Mouse (Mus musculus): ENCODE data around the gene Ypel2.
A peak's percentile ranks its signal among the peaks of the same experiment; 100 is the strongest.

Ypel2 gene

DNA sequence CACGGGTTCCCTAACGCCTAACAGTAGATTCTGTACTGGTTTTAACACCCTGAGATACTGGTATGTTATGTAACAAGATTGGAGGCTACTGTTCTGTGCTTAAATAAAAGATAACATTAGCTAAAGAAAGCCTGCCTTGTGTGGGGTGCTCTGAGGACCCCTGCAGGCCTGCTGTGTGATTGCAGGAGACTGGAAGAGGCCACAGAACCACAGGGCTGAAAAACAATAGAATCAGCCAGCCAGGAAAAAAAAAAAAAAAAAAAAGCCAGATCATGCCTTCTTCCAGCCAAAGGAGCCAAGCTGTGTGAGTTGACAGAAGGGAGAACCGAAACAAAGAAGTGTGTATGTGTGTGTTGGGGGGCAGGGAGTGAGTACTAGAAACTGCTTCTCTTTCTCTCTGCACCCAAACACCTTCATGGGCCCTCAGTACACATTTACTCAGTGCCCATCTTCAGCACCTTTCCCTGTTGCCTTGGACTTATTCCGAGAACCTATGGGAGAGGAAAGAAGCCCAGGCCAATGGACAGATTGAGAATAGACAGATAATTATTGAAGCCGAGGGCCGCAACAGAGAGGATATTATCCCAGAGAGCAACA lies 2.2 kb upstream of the Ypel2 start:
- DNase-seq (ENCODE audit: low spot score in 2 of 2), result peak; percentile 11 to 50

DNA sequence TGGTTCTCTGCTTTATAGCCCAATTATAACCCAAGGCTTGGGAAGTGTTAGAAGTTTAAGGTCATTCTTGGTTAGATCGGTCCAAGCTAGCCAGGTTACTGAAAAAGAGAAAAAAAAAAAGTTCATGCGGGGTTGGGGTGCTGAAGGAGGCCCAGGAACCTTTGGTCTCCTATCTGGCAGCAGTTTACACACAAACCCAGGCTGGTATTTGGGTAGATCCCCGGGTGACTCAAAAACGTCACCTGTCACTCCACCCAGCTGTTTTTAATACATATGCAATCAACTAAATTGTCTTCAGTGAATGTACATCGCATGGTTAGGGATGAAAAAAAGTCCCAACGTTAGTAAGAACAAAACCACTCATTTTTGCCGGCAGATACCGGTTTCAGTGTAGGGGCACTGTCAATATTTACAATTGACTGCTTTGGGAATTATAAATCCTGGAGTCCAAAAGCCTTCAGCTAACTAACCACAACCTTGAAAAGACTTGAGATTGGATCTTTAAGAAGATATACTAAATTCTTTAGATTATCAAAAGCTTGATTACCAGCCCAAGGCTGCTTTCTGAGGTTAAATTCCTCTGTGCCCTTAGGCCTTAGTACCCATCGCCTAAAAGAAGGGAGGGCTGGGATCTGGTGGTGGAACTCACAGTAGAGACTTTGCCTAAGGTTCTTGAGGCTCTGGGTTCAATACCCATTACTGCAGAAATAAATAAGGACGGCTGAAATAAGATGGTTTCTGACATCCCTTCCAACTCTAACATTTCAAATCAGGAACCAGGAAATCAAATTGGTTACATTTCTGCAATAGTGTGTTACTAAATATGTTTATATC lies 1.5 kb upstream of the Ypel2 start:
- no peak for DNase-seq (ENCODE audit: low spot score in 2 of 2)

- DNase-seq (ENCODE audit: low spot score in 2 of 2), result no peak
These were observed 823 bp upstream of the Ypel2 start for GRCm38 (mm10) chr11:86994330-86994729.

- no peak for DNase-seq (ENCODE audit: low spot score in 2 of 2)
These were observed 982 bp downstream of the Ypel2 start for GRCm38 (mm10) chr11:86992461-86992988.

GRCm38 (mm10) chr11:86991241-86991640 lies 2.3 kb downstream of the Ypel2 start:
- DNase-seq (ENCODE audit: low spot score in 2 of 2), result no peak

DNA sequence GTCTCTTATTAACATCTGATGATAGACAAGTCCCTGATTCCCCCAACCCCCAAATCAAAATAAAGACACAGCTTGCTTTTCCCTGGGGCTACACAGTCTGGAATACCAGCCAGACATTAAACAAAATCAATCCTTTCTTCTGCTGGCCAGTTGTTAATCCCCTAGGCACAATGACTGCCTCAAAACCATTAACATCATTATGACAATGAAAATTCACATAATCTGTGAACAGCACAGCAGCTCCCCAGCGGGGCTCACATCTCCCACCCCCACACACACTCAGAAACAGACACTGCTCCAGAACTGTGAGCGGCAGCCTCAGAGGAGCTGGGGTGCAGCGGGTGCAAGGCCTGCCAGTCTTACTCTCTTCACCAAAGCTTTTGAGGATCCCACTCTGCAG lies 3.2 kb downstream of the Ypel2 start:
- DNase-seq (ENCODE audit: low spot score in 2 of 2), result no peak

- no peak for DNase-seq (ENCODE audit: low spot score in 2 of 2)
These were observed 8.5 kb downstream of the Ypel2 start for GRCm38 (mm10) chr11:86984990-86985389.

GRCm38 (mm10) chr11:86983056-86983455 lies 10.5 kb downstream of the Ypel2 start:
- no peak for DNase-seq (ENCODE audit: low spot score in 2 of 2)

- DNase-seq (ENCODE audit: low spot score in 2 of 2), result no peak
These were observed 12.2 kb downstream of the Ypel2 start for GRCm38 (mm10) chr11:86981229-86981791.

DNA sequence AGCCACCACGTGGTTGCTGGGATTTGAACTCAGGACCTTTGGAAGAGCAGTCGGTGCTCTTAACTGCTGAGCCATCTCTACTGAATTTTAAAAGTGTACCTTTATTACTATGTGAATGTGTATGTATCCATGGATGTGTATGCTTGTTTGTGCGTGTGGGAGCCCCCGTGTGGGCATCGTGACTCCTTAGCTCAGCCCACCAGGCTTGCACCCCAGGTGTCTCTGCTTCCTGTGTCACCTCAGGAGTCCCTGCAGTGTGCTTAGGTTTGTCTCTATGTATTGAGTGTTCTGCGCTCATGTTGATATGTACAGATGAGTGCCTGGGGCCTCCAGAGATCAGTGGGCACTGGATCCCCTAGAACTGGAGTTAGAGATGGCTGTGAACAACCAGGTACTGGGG lies 13.0 kb downstream of the Ypel2 start:
- no peak for DNase-seq (ENCODE audit: low spot score in 2 of 2)

- DNase-seq (ENCODE audit: low spot score in 2 of 2), result no peak
These were observed 13.7 kb downstream of the Ypel2 start for GRCm38 (mm10) chr11:86979799-86980198.

- DNase-seq (ENCODE audit: low spot score in 2 of 2), result no peak
These were observed 16.3 kb downstream of the Ypel2 start for GRCm38 (mm10) chr11:86977242-86977641.

DNA sequence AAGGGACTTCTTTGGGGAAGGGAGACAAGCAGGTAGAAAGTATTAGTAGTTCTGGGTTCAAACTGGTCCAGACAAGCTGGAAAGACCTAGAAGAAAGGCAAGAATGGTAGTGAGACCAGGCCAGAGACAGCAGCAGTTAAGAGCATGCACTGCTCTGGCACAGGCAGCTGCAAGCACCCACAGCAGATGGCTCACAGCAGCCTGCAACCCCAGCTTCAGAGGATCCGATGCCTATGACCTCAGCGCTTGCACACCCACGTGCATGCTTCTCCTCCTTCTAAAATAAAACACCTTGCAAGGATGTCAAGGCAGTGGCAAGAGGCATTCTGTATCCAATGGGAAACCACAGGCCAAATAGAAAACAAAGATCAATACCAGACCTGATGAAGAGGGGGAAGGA lies 19.1 kb downstream of the Ypel2 start:
- no peak for DNase-seq (ENCODE audit: low spot score in 2 of 2)

GRCm38 (mm10) chr11:86973255-86973654 lies 20.3 kb downstream of the Ypel2 start:
- no peak for DNase-seq (ENCODE audit: low spot score in 2 of 2)

GRCm38 (mm10) chr11:86971057-86971753 lies 22.3 kb downstream of the Ypel2 start:
- DNase-seq (ENCODE audit: low spot score in 2 of 2), result no peak

- DNase-seq (ENCODE audit: low spot score in 2 of 2), result no peak
These were observed 24.3 kb downstream of the Ypel2 start for GRCm38 (mm10) chr11:86969041-86969821.

- DNase-seq (ENCODE audit: low spot score in 2 of 2), result no peak
These were observed 26.0 kb downstream of the Ypel2 start for GRCm38 (mm10) chr11:86967506-86967905.

DNA sequence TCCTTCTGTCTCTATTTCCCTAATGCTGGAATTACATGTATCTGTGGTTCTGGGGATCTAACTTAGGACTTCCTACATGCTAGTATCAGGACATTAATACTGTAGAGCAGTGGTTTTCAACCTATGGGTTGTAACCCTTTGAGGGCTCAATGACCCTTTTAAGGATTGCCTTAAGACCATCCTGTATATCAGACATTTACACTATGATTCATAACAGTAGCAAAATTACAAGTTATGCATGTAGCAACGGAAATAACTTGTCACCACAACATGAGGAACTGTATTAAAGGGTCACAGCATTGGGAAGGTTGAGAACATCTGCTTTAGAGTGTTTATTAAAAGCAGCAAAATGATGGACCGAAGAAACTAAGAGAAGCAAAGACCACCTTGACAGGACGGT lies 26.8 kb downstream of the Ypel2 start:
- DNase-seq (ENCODE audit: low spot score in 2 of 2), result no peak

DNA sequence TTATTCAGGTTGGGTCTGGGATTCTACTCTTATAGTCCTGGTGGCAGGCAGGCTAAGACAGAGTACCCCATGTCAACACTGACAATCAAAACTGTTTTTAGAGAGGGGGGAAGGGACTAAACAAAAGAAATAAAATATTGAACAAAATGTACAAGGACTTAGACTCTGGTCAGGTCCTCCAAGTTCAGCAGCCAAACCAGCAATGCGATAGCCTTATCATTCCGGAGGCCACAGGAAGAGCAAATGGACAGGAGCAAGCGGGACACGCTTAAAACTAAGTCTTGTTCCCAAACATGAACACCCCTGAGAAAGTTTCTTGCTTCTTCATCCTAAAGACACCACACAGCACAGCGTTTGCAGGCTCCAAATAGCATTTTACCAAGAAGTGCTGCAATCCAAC lies 28.4 kb downstream of the Ypel2 start:
- DNase-seq (ENCODE audit: low spot score in 2 of 2), result no peak

DNA sequence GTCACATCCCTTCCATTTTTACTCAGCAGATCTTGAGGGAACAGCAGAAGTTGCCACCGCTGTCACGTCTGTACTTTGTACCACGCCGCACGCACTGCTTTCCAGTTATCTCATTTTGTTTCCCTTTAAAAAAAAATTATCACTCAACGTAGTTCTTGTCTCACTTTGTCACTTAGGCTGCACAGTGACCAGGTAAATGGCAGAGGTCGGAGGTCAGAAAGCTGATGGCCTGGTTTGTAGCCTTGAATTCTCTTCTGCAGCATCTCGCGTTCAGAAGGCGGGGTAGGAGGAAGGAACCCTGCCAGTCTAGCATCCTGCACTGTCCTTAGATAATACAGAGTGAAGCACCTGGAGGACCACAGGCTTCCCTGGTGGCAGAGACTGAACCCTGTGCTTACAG lies 29.8 kb downstream of the Ypel2 start:
- no peak for DNase-seq (ENCODE audit: low spot score in 2 of 2)

GRCm38 (mm10) chr11:86963027-86963426 lies 30.5 kb downstream of the Ypel2 start:
- no peak for DNase-seq (ENCODE audit: low spot score in 2 of 2)

Measured in natural killer cell, adult 2 months (primary cell).